Mouse (Mus musculus): ENCODE measurements around the gene Erbb4. TPM values are rescaled to one million over a fixed set of nuclear protein-coding genes. Genes with fewer than 3 reads are reported as not detected.

The Erbb4 gene
- polyA plus RNA-seq, 1 experiment from 2014 or later, result 12.8 TPM

GRCm38 (mm10) chr1:68674667-68675066 is 433.2 kb downstream of the Erbb4 start:
- no peak for ATAC-seq (ENCODE audit: low FRiP score)
- no peak overlapping the region for H3K4me2 ChIP-seq
- H3K27ac ChIP-seq (replicated peaks), result no peak overlapping the region
- H3K27me3 ChIP-seq (replicated peaks), result no peaks in the 10 kb centered on the region
- no peak overlapping the region for H3K4me3 ChIP-seq (replicated peaks)
- H3K9ac ChIP-seq (replicated peaks), result no peak overlapping the region
- H3K4me1 ChIP-seq, result no peaks in the 10 kb centered on the region
- 50% methylated on average over 4 of the region's 4 CpGs for WGBS
- no peaks in the 10 kb centered on the region for H3K36me3 ChIP-seq
- no peaks in the 10 kb centered on the region for H3K9me3 ChIP-seq (replicated peaks)

DNA sequence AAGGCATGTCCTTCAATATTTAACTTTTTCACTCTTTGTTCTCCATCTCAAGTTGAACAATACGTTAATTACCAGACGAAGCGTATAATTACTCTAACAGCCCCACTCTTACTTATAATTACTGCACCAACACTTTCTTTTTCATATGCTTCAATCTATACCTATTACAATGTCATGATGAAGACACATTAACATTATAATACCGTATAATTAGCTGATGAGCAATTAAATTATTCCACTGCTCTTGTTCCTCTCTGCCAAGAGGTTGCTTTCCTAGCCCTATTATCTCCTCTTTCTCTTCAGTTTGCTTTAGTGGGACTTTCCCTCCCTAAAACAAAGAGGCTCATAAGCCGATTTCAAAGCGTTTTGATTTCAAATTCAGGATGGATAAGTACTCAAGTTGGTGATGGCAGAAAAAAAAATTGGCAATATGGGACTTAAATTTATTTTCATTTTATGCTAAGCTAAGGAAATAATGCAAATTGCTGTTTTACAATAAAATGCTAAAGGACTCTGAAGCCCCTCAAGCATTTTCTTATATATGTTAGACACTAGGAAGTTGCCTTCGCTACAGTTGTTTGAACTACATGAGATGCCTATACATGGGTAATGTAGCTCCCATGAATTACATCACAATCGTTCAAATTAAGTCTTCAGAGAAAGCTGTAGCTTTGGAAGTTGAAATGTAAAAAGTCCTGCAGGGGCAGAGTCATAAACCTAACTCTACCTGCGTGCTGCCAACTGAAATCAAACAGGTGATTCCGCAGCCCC is 440.8 kb downstream of the Erbb4 start:
- H3K27me3 ChIP-seq (replicated peaks), result no peaks in the 10 kb centered on the region
- 77% methylated on average over 10 of the region's 10 CpGs for WGBS
- H3K4me1 ChIP-seq, result no peaks in the 10 kb centered on the region
- H3K4me2 ChIP-seq, result no peak overlapping the region
- ATAC-seq (ENCODE audit: low FRiP score), result no peak
- H3K27ac ChIP-seq (replicated peaks), result no peak overlapping the region
- H3K9me3 ChIP-seq (replicated peaks), result no peaks in the 10 kb centered on the region
- H3K36me3 ChIP-seq, result no peaks in the 10 kb centered on the region
- H3K4me3 ChIP-seq (replicated peaks), result no peak overlapping the region
- no peak overlapping the region for H3K9ac ChIP-seq (replicated peaks)

DNA sequence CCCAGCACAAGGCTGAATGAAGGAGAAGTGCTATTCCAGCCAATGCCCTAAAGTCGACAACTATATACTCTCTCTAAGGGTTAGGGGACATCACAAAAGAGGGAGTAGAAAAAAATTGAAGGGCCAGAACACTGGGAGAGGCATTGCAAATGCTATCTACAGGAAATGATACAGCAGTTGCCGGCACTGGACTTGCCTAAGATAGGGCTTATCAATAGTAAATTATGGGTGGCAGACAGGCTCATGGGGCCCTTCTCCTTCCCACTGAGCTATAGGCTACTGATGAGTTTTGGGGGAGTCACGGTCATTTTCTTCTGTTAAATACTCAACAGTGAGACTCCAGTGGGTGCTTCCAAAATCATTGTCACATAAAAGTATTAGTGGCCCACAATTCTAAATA is 517.4 kb downstream of the Erbb4 start:
- Histone ChIP-seq H3K36me3 (no peaks in the 10 kb centered on the region), H3K4me1 (no peaks in the 10 kb centered on the region), H3K27ac (replicated peaks) (no peak overlapping the region), H3K4me3 (replicated peaks) (no peak overlapping the region), H3K4me2 (no peak overlapping the region), H3K9ac (replicated peaks) (no peak overlapping the region), H3K9me3 (replicated peaks) (no peaks in the 10 kb centered on the region), H3K27me3 (replicated peaks) (no peaks in the 10 kb centered on the region)
- 72% methylated on average over 3 of the region's 3 CpGs for WGBS
- no peak for ATAC-seq (ENCODE audit: low FRiP score)

- WGBS, result 51% methylated on average over 4 of the region's 4 CpGs
- H3K27me3 ChIP-seq (replicated peaks), result no peaks in the 10 kb centered on the region
- H3K36me3 ChIP-seq, result no peaks in the 10 kb centered on the region
- no peak for ATAC-seq (ENCODE audit: low FRiP score)
- no peak overlapping the region for H3K27ac ChIP-seq (replicated peaks)
- no peak overlapping the region for H3K4me3 ChIP-seq (replicated peaks)
- H3K9ac ChIP-seq (replicated peaks), result no peak overlapping the region
- H3K4me2 ChIP-seq, result no peak overlapping the region
- no peaks in the 10 kb centered on the region for H3K4me1 ChIP-seq
- no peaks in the 10 kb centered on the region for H3K9me3 ChIP-seq (replicated peaks)
Observed at GRCm38 (mm10) chr1:68573851-68574540, 533.9 kb downstream of the Erbb4 start.

DNA sequence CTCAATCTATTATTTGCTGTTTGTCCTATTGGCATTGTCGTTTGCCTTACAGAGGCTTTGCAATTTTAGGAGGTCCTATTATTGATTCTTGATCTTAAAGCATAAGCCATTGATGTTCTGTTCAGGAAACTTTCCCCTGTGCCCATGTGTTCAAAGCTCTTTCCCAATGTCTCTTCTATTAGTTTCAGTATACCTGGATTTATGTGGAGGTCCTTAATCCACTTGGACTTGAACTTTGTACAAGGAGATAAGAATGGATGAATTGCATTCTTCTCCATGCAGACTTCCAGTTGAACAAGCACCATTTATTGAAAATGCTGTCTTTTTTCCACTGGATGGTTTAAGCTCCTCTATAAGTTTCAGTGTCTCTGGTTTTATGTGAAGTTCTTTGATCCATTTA is 536.9 kb downstream of the Erbb4 start:
- Histone ChIP-seq H3K9me3 (replicated peaks) (no peaks in the 10 kb centered on the region), H3K27ac (replicated peaks) (no peak overlapping the region), H3K4me2 (no peak overlapping the region), H3K27me3 (replicated peaks) (no peaks in the 10 kb centered on the region), H3K4me3 (replicated peaks) (no peak overlapping the region), H3K36me3 (no peaks in the 10 kb centered on the region), H3K9ac (replicated peaks) (no peak overlapping the region), H3K4me1 (no peaks in the 10 kb centered on the region)
- no peak for ATAC-seq (ENCODE audit: low FRiP score)
- 90% methylated on average over 1 of the region's 1 CpGs for WGBS

DNA sequence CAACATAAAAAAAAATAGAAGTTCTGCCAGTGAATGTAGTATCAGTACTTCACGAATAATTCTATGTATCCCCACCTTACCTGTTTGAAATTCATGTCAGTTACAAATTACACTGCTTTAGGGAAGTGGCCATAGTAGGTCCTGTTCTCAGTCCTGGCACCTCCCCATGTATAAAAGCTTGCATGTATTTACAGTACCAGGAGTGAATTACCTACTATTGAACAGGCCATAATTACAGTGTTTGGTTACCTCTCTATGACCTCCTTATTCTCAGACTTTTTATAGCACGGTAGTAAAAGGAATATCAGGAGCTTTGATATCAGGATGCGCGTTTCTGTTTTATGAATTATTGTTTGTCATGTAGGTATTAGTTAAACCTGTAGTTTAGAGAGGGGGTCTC is 564.9 kb downstream of the Erbb4 start:
- WGBS, result 87% methylated on average over 4 of the region's 4 CpGs
- Histone ChIP-seq H3K27ac (replicated peaks) (no peak overlapping the region), H3K4me2 (no peak overlapping the region), H3K4me1 (no peaks in the 10 kb centered on the region), H3K9ac (replicated peaks) (no peak overlapping the region), H3K9me3 (replicated peaks) (no peaks in the 10 kb centered on the region), H3K4me3 (replicated peaks) (no peak overlapping the region), H3K36me3 (no peaks in the 10 kb centered on the region), H3K27me3 (replicated peaks) (no peaks in the 10 kb centered on the region)
- no peak for ATAC-seq (ENCODE audit: low FRiP score)

DNA sequence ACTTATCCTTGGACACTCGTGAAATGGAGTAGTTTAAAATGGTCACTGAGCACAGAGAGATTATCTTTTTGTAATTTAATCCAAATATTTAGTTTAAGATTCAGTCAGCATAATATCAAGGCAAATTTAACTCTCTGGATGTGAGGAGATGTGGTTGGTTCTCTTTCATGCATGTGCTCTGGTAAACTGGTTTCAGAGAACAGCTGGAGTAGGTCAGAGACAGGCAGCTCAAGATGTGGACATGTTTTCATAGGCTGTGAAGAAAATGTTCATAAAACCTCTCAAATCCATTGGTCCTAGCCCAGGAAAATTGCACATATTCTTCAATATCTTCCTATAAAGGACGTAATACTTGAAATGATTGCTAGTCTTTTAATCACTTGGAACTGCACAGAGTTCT is 590.0 kb downstream of the Erbb4 start:
- no peak overlapping the region for H3K4me2 ChIP-seq
- 85% methylated on average over 2 of the region's 2 CpGs for WGBS
- no peak for ATAC-seq (ENCODE audit: low FRiP score)

GRCm38 (mm10) chr1:68503873-68504272 is 604.0 kb downstream of the Erbb4 start:
- Histone ChIP-seq H3K4me2 (no peak overlapping the region), H3K4me1 (no peaks in the 10 kb centered on the region), H3K9me3 (replicated peaks) (no peaks in the 10 kb centered on the region), H3K9ac (replicated peaks) (no peak overlapping the region), H3K36me3 (no peaks in the 10 kb centered on the region), H3K27ac (replicated peaks) (no peak overlapping the region), H3K4me3 (replicated peaks) (no peak overlapping the region), H3K27me3 (replicated peaks) (no peaks in the 10 kb centered on the region)
- 88% methylated on average over 1 of the region's 1 CpGs for WGBS
- no peak for ATAC-seq (ENCODE audit: low FRiP score)

More for the DNA sequence above, 590.0 kb downstream of the Erbb4 start:
- H3K36me3 ChIP-seq, result no peaks in the 10 kb centered on the region
- H3K4me3 ChIP-seq (replicated peaks), result no peak overlapping the region
- no peak overlapping the region for H3K9ac ChIP-seq (replicated peaks)
- no peaks in the 10 kb centered on the region for H3K4me1 ChIP-seq
- no peak overlapping the region for H3K27ac ChIP-seq (replicated peaks)
- no peaks in the 10 kb centered on the region for H3K27me3 ChIP-seq (replicated peaks)
- H3K9me3 ChIP-seq (replicated peaks), result no peaks in the 10 kb centered on the region

DNA sequence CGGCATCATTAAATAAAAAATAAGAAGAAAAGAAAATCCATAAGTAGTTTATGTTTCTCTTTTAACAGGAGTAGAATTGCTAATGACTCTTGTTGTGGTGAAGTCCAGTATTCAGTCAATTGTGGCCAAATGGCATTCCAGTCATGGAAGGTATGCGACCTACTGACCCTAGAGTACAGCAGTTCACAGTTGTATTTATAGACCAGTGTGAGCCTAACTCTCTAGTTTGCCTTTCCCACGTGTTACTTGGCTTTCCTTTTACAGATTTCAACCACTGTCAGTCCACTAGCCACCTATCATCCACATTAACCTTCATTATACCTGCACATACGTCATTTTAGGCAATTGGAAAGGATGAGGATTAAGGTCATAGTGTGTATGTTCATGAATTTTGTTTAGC is 606.3 kb downstream of the Erbb4 start:
- Histone ChIP-seq H3K4me3 (replicated peaks) (no peak overlapping the region), H3K9me3 (replicated peaks) (no peaks in the 10 kb centered on the region), H3K4me2 (no peak overlapping the region), H3K27me3 (replicated peaks) (no peaks in the 10 kb centered on the region), H3K9ac (replicated peaks) (no peak overlapping the region), H3K36me3 (no peaks in the 10 kb centered on the region), H3K27ac (replicated peaks) (no peak overlapping the region), H3K4me1 (no peaks in the 10 kb centered on the region)
- 52% methylated on average over 4 of the region's 4 CpGs for WGBS
- no peak for ATAC-seq (ENCODE audit: low FRiP score)

DNA sequence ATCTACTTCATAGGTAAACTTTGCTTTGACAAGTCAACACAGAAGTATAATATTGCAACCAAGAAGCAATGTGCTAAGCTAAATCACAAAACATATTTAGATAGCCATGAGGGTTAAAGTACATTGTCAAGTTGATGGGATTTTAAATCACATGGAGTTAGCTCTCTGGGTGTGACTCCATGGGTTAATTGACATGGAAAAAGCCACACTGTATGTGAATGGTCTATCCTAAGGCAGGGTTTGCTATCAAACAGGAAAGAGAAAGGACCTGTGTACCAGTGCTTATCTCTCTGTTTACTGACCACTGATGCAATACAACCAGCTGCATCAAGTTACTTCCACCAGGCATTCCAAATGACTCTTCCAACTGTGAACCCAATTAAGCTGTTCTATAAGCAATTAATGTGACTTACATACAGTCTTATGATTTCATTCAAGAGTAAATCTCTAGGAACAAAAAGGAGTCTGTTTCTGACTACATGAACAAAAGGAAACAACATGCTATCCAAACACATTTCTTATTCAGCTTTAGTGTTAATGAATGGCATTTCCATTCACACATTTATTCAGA is 641.4 kb downstream of the Erbb4 start:
- no peak for ATAC-seq (ENCODE audit: low FRiP score)
- no peak overlapping the region for H3K27ac ChIP-seq (replicated peaks)

DNA sequence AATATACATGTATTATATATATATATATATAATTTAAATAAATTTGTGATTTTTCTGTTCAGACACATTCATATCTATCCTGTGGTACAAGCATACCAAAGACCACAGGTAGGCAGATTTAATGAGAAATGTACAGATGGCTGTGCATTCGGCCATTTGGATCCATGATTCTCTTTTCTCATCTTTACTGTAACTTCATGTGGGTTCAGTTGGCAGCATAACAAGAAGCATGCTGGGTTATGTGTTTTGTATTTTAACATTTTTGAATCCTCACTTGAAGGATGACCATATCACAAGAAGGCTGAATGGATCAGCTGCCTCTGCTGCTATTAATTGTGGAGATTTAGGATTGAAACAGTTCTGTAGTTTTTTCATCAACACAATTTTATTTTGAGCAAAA is 656.6 kb downstream of the Erbb4 start:
- ATAC-seq (ENCODE audit: low FRiP score), result no peak
- no peaks in the 10 kb centered on the region for H3K27me3 ChIP-seq (replicated peaks)

More for the DNA sequence above, 641.4 kb downstream of the Erbb4 start:
- H3K36me3 ChIP-seq, result no peaks in the 10 kb centered on the region
- H3K4me3 ChIP-seq (replicated peaks), result no peak overlapping the region
- H3K27me3 ChIP-seq (replicated peaks), result no peaks in the 10 kb centered on the region
- H3K4me2 ChIP-seq, result no peak overlapping the region
- no peak overlapping the region for H3K9ac ChIP-seq (replicated peaks)
- H3K4me1 ChIP-seq, result no peaks in the 10 kb centered on the region
- no peaks in the 10 kb centered on the region for H3K9me3 ChIP-seq (replicated peaks)

DNA sequence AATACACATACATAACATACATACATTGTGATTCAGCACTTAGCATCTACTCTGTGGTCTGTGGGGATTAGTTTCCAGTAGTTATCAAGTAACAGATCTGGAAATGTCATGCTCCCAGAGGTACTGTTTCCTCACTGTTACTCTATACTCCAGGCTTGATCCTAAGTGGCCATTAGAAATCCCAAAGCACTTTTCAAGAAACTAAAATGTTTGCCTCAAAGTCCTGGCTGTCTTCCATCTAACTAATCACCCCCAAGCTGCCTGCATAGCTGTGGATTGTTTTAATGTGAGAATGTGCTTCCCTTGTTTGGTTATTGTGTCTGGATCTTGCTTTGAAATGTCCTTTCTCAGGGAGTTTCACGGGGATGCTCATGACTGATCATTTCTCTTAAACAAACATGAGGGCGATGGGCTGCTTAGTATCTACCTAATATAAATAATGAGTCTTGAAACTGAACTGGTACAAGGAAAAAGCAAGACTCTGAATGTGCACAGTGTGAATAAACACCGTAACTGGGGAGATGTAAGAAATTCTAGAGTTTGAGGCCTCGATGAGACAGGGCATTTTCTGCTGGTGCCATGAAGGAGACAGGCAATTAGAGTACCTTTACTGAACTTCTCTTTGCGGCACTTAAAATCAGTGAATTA is 683.4 kb downstream of the Erbb4 start:
- no peak overlapping the region for H3K27ac ChIP-seq (replicated peaks)
- ATAC-seq (ENCODE audit: low FRiP score), result no peak
- no peaks in the 10 kb centered on the region for H3K36me3 ChIP-seq
- H3K9me3 ChIP-seq (replicated peaks), result no peaks in the 10 kb centered on the region
- no peaks in the 10 kb centered on the region for H3K27me3 ChIP-seq (replicated peaks)
- 53% methylated on average over 5 of the region's 5 CpGs for WGBS
- H3K9ac ChIP-seq (replicated peaks), result no peak overlapping the region
- H3K4me1 ChIP-seq, result no peaks in the 10 kb centered on the region
- H3K4me3 ChIP-seq (replicated peaks), result no peak overlapping the region
- H3K4me2 ChIP-seq, result no peak overlapping the region

More for the DNA sequence above, 656.6 kb downstream of the Erbb4 start:
- H3K4me3 ChIP-seq (replicated peaks), result no peak overlapping the region
- no peaks in the 10 kb centered on the region for H3K9me3 ChIP-seq (replicated peaks)
- no peak overlapping the region for H3K4me2 ChIP-seq
- 82% methylated on average over 1 of the region's 1 CpGs for WGBS
- H3K36me3 ChIP-seq, result no peaks in the 10 kb centered on the region
- H3K4me1 ChIP-seq, result no peaks in the 10 kb centered on the region
- H3K9ac ChIP-seq (replicated peaks), result no peak overlapping the region
- H3K27ac ChIP-seq (replicated peaks), result no peak overlapping the region

Measured in neural tube, embryonic 15.5 days (tissue).